Mouse (Mus musculus) ovary, postnatal 36 days (tissue): ENCODE measurements around the gene Arhgap24.
A peak's percentile ranks its signal among the peaks of the same experiment; 100 is the strongest.

Experiments used
- DNase-seq: peaks from one replicate; pipeline ENCODE4 v3.0.0; 2022; ENCODE audit warnings: low spot score, mixed read lengths

Gene Arhgap24

GRCm38 (mm10) chr5:102481215-102482211 is at the start of gene Arhgap24:
Gene Arhgap24 (plus strand): TSS chr5:102481391.
- peak; percentile 68 for DNase-seq

DNA sequence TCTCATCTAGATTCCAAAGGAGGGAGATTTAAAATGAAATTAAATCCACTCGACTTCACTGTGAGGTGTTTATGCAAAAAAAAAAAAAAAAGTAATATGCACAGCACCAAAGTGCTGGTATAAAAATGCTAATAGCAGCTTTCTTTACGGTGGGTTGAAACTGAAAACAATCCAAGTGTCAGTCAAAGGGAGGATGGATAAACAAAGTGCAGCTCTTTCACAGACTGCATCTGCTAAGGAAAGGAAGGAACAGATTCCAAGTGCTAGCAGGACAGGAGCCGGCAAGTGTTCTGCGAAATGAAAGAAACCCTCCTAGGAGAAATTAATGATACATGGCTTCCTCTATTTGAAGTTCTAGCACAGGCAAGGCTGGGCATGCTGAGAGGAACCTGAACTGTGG is 47.0 kb upstream of the Arhgap24 start:
- DNase-seq: no peak

DNA sequence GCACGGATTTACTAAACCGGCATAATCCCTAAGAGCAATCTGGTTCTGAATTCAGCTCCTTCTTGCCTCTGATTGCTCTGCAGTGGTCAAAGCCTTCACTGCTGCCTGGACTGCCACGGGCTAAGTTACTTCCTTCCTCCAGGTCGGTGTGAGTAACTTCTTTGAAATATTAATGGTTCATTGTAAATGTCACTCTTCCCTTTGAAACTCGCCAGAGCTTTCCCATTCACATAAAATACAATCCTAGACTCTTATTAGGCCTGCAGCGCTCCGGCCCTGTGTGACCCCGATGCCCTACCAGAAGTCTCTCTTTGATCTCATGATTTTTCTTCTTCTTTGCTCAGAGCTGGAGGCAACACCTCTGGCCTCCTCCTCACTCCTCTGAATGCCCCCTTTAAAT is 44.6 kb upstream of the Arhgap24 start:
- DNase-seq: no peak

DNA sequence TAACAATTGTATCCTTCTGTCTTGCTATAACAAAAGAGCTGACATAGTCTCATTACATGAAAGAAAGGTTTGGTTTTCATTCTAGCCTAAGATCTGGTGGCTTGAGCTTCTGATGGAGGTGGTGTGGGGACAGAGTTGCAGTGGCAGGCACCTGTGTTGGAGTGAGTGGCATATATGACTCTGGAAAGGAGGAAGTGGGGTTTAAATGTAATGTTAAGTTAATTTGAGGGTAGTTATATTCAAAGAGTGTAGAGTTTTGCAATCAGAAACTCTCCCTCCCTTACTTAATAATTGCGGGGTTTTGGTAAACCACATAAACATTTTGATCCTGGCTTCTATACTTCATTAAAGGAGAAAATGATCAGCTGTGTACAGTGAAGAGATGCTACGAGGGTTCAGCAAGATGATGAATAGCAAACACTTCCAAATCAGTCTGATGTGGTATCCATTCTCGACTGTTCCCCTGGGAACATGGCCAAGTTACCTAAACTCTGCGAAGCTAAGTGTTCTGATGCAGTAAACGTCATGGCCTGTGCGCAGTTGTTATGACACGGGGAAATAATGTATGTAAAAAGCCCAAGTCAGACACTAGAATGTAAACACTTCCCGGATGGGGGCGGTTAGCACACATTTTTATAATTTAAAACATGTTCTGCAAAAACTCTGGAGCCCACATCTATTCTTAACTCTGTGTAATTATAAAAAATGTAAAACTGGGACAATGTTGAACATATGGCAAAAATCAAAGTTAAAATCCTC is 41.9 kb upstream of the Arhgap24 start:
- no peak for DNase-seq

DNA sequence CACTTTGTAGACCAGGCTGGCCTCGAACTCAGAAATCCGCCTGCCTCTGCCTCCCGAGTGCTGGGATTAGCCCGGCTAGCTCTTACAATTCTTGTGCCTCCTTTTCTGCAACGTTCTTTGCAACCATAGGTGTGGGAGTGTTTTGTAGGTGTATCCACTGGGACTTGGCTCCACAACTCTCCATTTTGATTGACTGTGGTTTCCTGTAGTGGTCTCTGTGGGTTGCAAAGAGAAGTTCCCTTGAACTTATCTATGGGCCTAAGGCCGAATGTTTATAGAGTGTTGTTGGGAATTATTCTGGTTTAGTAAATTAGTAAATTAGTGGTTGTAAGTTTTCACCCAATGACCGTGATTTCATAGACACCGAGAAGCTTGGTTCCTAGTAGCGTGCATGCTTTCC is 33.8 kb upstream of the Arhgap24 start:
- DNase-seq: no peak

DNA sequence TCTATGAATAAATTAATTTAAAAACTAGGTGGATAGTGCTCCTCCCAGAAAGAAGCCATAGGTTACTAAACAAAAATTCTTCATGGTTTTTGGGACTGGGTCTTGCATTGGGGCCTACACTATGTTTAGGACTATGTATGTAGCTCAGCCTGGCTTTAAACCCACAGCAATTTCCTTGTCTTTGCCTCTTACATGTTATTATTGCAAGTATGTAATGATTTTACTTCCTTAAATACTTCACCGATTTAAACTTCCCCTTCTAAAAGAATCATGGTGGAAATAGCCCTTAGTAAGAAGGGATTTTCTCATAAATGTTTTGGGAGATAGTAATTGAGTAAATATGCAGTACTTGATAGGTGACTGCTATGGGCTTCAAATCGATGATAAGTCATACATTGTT is 30.3 kb upstream of the Arhgap24 start:
- DNase-seq: no peak

GRCm38 (mm10) chr5:102452079-102452797 is 29.0 kb upstream of the Arhgap24 start:
- DNase-seq: no peak

GRCm38 (mm10) chr5:102453324-102453723 is 27.9 kb upstream of the Arhgap24 start:
- no peak for DNase-seq

DNA sequence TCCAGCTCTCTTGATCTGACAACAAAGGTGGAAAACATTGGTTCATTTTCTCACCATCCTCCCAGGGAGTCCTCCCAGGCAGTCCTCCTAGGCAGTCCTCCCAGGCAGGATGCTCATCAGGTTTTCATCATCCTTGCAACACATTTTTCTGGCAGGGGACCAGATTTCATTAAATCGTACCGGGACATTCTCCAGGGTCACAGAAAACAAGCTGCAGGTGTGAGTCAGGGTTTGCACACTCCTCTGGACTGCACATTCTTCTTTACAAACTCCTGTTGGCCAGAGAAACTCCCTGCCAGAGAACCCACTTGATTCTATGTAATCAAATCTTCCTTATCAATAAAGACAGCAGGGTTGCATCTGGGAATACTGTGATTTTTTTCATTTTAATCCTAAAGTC is 25.9 kb upstream of the Arhgap24 start:
- DNase-seq: no peak

GRCm38 (mm10) chr5:102460452-102461197 is 20.6 kb upstream of the Arhgap24 start:
- DNase-seq: no peak

DNA sequence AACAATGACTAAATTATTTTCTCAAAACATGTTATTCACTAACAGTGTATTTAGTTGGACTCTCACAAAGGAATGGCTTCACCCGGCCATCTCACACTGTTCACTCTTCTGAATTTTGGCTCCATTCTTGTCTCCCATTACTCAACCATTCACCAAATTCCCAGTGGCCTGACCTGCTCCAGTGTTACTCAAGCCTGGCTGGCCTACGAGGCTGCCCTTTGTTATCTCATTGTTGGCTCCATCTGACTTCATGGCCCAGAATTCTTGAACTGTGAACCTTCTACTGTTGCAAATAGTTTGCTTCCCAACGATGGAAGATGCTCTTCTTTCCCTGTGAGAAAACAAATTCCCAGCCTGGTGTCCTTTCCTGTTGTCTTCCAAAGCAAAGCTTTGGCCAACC is 18.2 kb upstream of the Arhgap24 start:
- no peak for DNase-seq

DNA sequence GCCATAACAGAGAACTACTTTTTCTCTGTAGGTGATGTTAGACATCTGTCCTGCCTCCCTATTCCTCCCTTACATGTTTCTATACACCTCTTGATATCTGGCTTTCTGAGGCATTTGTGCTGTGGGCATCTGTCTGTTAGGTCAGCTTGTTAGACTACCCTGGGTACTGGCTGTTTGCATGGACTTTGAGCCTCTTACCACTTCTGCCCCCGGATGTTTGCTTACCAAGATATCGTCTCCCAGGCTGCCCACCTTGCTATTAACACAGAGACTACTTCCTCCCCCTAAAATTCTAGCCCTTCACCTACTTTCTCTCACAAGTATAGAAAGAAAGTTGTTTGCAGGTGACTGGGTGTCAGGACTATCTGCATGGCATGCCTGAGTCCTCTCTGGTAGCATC is 15.8 kb upstream of the Arhgap24 start:
- DNase-seq: no peak

GRCm38 (mm10) chr5:102468292-102468691 is 12.9 kb upstream of the Arhgap24 start:
- no peak for DNase-seq

DNA sequence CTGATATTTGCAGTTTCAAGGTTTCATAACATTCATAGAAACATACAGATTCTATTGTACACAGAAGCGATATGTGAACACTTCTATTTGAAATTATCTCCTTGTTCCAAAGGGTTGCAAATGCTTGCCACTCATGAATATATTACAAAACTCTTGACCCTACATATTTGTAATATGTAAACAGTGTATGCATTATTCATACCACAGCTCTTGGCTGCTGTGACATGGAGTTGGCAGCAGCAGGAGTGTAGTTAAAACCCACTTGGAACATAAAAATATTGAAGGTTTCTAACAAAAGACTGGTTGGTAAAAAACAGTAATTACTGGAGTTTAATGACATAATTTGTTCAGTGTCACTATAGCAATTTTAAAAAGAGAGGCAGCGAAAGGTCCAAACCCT is 10.9 kb upstream of the Arhgap24 start:
- DNase-seq: no peak

DNA sequence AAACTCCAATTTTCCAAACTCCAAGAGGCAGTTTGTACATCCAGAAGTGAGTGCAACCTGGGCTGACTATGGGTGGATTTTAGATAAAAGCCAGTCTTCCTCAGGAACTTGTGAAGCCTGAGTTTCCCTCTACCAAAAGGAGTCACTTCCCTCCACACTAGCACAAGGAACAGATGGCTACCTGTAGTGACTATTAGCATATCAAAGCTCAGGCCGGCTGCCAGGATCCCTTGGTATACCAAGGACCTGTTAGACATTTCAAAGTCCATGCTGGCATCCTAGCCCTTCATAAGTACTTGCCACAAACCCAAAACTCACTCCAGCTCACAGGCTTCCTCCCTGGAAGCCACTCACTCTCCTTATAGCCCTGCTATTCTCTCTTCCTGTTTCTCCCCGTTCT is 3.1 kb upstream of the Arhgap24 start:
- no peak for DNase-seq

GRCm38 (mm10) chr5:102483285-102483975 is 2.2 kb downstream of the Arhgap24 start:
- no peak for DNase-seq

DNA sequence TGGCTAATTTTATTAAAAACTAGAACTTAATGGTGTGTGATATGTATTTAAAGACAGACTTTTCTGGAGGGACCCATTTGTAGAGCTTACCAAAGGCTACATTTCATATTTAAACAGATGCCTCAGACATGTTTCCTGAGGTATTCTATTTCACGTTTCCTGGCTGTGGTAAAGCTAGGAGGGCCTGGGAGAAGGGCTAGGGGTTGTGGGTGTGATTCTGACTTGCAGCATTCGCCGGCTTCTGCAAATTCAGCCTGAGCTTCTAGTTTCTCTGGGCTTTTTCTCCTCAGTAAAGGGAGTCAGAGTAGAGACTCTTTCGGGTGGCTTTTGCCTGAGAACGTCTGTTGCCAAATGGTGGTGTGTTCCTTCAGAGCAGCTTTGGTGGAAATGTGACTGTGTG is 10.4 kb downstream of the Arhgap24 start:
- no peak for DNase-seq

GRCm38 (mm10) chr5:102492152-102492551 is 11.0 kb downstream of the Arhgap24 start:
- no peak for DNase-seq

- no peak for DNase-seq
These were observed 13.6 kb downstream of the Arhgap24 start for GRCm38 (mm10) chr5:102494827-102495226.

GRCm38 (mm10) chr5:102497205-102497604 is 16.0 kb downstream of the Arhgap24 start:
- no peak for DNase-seq

GRCm38 (mm10) chr5:102498747-102499146 is 17.6 kb downstream of the Arhgap24 start:
- DNase-seq: no peak
